Mouse (Mus musculus): Measurements from ENCODE around the gene Fbxw20. TPM values are rescaled to one million over a fixed set of nuclear protein-coding genes. Genes with fewer than 3 reads are reported as not detected.

Fbxw20 gene
- polyA plus RNA-seq, 1 experiment from 2014 or later = not detected

Other genes starting within 250 kb of the Fbxw20 start
- not detected in 2 replicates for gene Ucn2, start 248.7 kb downstream of the Fbxw20 start, polyA plus RNA-seq (2014; fragmentation: Nextera tagmentation; extraction: Ambion mirVana)
- 26.1 and 26.3 TPM in 2 replicates for gene Pfkfb4, start 243.0 kb downstream of the Fbxw20 start, polyA plus RNA-seq (2014; fragmentation: Nextera tagmentation; extraction: Ambion mirVana)
- 49.1 and 49.9 TPM in 2 replicates for gene Shisa5, start 196.2 kb downstream of the Fbxw20 start, polyA plus RNA-seq (2014; fragmentation: Nextera tagmentation; extraction: Ambion mirVana)
- 15.3 and 18.8 TPM in 2 replicates for gene Trex1, start 175.0 kb downstream of the Fbxw20 start, polyA plus RNA-seq (2014; fragmentation: Nextera tagmentation; extraction: Ambion mirVana)
- 26.5 and 28.6 TPM in 2 replicates for gene Atrip, start 160.6 kb downstream of the Fbxw20 start, polyA plus RNA-seq (2014; fragmentation: Nextera tagmentation; extraction: Ambion mirVana)
- 14.0 and 15.4 TPM in 2 replicates for gene Ccdc51, start 152.3 kb downstream of the Fbxw20 start, polyA plus RNA-seq (2014; fragmentation: Nextera tagmentation; extraction: Ambion mirVana)
- gene Tma7, start 152.2 kb downstream of the Fbxw20 start, polyA plus RNA-seq (2014; fragmentation: Nextera tagmentation; extraction: Ambion mirVana) = 733 and 824 TPM in 2 replicates
- 21.7 and 22.4 TPM in 2 replicates for gene Plxnb1, start 139.4 kb downstream of the Fbxw20 start, polyA plus RNA-seq (2014; fragmentation: Nextera tagmentation; extraction: Ambion mirVana)
- not detected in 2 replicates for gene Fbxw21, start 72.7 kb downstream of the Fbxw20 start, polyA plus RNA-seq (2014; fragmentation: Nextera tagmentation; extraction: Ambion mirVana)
- gene Fbxw13, start 38.8 kb downstream of the Fbxw20 start, polyA plus RNA-seq (2014; fragmentation: Nextera tagmentation; extraction: Ambion mirVana) = not detected in 2 replicates
- not detected in 2 replicates for gene Fbxw14, start 52.9 kb upstream of the Fbxw20 start, polyA plus RNA-seq (2014; fragmentation: Nextera tagmentation; extraction: Ambion mirVana)
- gene Fbxw28, start 104.9 kb upstream of the Fbxw20 start, polyA plus RNA-seq (2014; fragmentation: Nextera tagmentation; extraction: Ambion mirVana) = not detected in 2 replicates
- gene Fbxw22, start 169.5 kb upstream of the Fbxw20 start, polyA plus RNA-seq (2014; fragmentation: Nextera tagmentation; extraction: Ambion mirVana) = not detected in 2 replicates
- not detected in 2 replicates for gene Fbxw16, start 214.4 kb upstream of the Fbxw20 start, polyA plus RNA-seq (2014; fragmentation: Nextera tagmentation; extraction: Ambion mirVana)